26 mouse cellular contexts compared by ENCODE assay signal in genomic region chr4:124054240-124054760, GRCm38 (mm10).
DNase-seq lines count a peak whose midpoint lies in the region; ATAC-seq and TF ChIP-seq lines count a peak whose summit lies in the region.
"Had no signal": no experiment of that assay in that cellular context is flagged by ENCODE, and none has a peak within 500 bp of the region (broad histone marks: within the 10 kb centered on the region; RNA-seq: fewer than 3 reads in every experiment).

No protein-coding gene starts in this region.

- H3K4me2 ChIP-seq in liver, embryonic 12.5 days = peak overlapping the region; percentile 47
- no peak overlapping the region for H3K4me2 ChIP-seq in liver, postnatal 0 days (ENCODE audit: low read depth, low read length)
- H3K4me2 ChIP-seq in forebrain, embryonic 12.5 days = no peak overlapping the region
- H3K4me2 ChIP-seq: heart, embryonic 13.5 days; hindbrain, embryonic 14.5 days had no signal

- H3K27me3 ChIP-seq in liver, embryonic 12.5 days (replicated peaks) = no peaks in the 10 kb centered on the region
- H3K27me3 ChIP-seq in liver, postnatal 0 days (ENCODE audit: insufficient read depth, low read length) = no peaks in the 10 kb centered on the region
- H3K27me3 ChIP-seq in forebrain, embryonic 12.5 days = no peaks in the 10 kb centered on the region
- H3K27me3 ChIP-seq: heart, embryonic 13.5 days had no signal

- no peaks in the 10 kb centered on the region for H3K9me3 ChIP-seq in liver, embryonic 12.5 days (replicated peaks)
- no peaks in the 10 kb centered on the region for H3K9me3 ChIP-seq in liver, postnatal 0 days (ENCODE audit: low read length)
- H3K9me3 ChIP-seq in forebrain, embryonic 12.5 days = no peaks in the 10 kb centered on the region
- H3K9me3 ChIP-seq: heart, embryonic 10.5 days; heart, embryonic 13.5 days had no signal

- H3K4me1 ChIP-seq in liver, embryonic 12.5 days = peaks cover 39% of the 10 kb centered on the region
- no peaks in the 10 kb centered on the region for H3K4me1 ChIP-seq in liver, postnatal 0 days (ENCODE audit: insufficient read depth)
- H3K4me1 ChIP-seq in forebrain, embryonic 12.5 days = 0 out of 2 replicates have a peak, but pooled peaks cover under 1% of the 10 kb centered on the region
- H3K4me1 ChIP-seq: forebrain, embryonic 10.5 days; heart, embryonic 10.5 days; heart, embryonic 13.5 days had no signal

- no peak for TF ChIP-seq CTCF in liver, postnatal 0 days (IDR thresholded peaks at IDR 0.05; ENCODE audit: low read depth)

- no peaks in the 10 kb centered on the region for H3K36me3 ChIP-seq in liver, embryonic 12.5 days
- no peaks in the 10 kb centered on the region for H3K36me3 ChIP-seq in liver, postnatal 0 days (replicated peaks; ENCODE audit: insufficient read depth, low read length)
- H3K36me3 ChIP-seq in forebrain, embryonic 12.5 days (replicated peaks) = no peaks in the 10 kb centered on the region
- H3K36me3 ChIP-seq: forebrain, embryonic 10.5 days; heart, embryonic 10.5 days; heart, embryonic 13.5 days had no signal

- TF ChIP-seq EP300 in liver, postnatal 0 days (IDR thresholded peaks at IDR 0.05; ENCODE audit: low read depth) = no peak

- no peak overlapping the region for H3K4me3 ChIP-seq in liver, embryonic 12.5 days
- no peak overlapping the region for H3K4me3 ChIP-seq in liver, postnatal 0 days (ENCODE audit: low read depth, low read length)
- H3K4me3 ChIP-seq in forebrain, embryonic 12.5 days (replicated peaks) = no peak overlapping the region
- H3K4me3 ChIP-seq: forebrain, embryonic 10.5 days; gastrocnemius, adult 2 months; heart, adult 2 months; heart, embryonic 10.5 days; heart, embryonic 13.5 days had no signal

- no peak overlapping the region for H3K9ac ChIP-seq in liver, embryonic 12.5 days
- H3K9ac ChIP-seq in liver, postnatal 0 days (replicated peaks) = no peak overlapping the region
- no peak overlapping the region for H3K9ac ChIP-seq in forebrain, embryonic 12.5 days
- H3K9ac ChIP-seq: forebrain, postnatal 0 days; heart, embryonic 13.5 days; hindbrain, embryonic 14.5 days had no signal

- no peak for ATAC-seq in liver, embryonic 12.5 days
- no peak for ATAC-seq in liver, postnatal 0 days
- ATAC-seq in forebrain, embryonic 12.5 days (ENCODE audit: low FRiP score) = no peak
- ATAC-seq: forebrain, embryonic 14.5 days; forebrain, postnatal 0 days; hindbrain, postnatal 0 days; inflammation-experienced regulatory T-cells, adult 6 months; intestine, embryonic 16.5 days had no signal

- peak overlapping the region; percentile 73 for H3K27ac ChIP-seq in liver, embryonic 12.5 days
- H3K27ac ChIP-seq in liver, postnatal 0 days (ENCODE audit: low read depth) = no peak overlapping the region
- no peak overlapping the region for H3K27ac ChIP-seq in forebrain, embryonic 12.5 days
- H3K27ac ChIP-seq: forebrain, embryonic 10.5 days; gastrocnemius, adult 2 months; heart, adult 2 months; heart, embryonic 10.5 days; heart, embryonic 13.5 days; hindbrain, embryonic 14.5 days; hindbrain, postnatal 0 days had no signal

- 65% methylated on average over 1 of the region's 1 CpGs for WGBS in liver, embryonic 12.5 days (ENCODE audit: insufficient replicate concordance)
- WGBS in liver, postnatal 0 days (ENCODE audit: insufficient replicate concordance) = 45% methylated on average over 1 of the region's 1 CpGs
- WGBS in forebrain, embryonic 12.5 days = 93% methylated on average over 1 of the region's 1 CpGs

- no peak for DNase-seq in liver, postnatal 0 days
- DNase-seq in testis, postnatal 14 days (ENCODE audit: low spot score) = peak; percentile 21
- no peak for DNase-seq in testis, postnatal 10 days (ENCODE audit: low spot score)
- peak; percentile 90 for DNase-seq in ZHBTc4 (ENCODE audit: low read depth, low spot score)
- DNase-seq: adrenal gland, adult 2 months; adrenal gland, postnatal 14 days; B cell, adult 2 months; cerebellum, adult 11 months; cerebellum, adult 2 months; cerebellum, postnatal 14 days; forebrain, postnatal 0 days; gastrocnemius, adult 2 months; gastrocnemius, postnatal 14 days; heart, adult 2 months; heart, postnatal 14 days; heart, postnatal 4 days had no signal

Comparison
In these comparisons a context has a peak if more than half of its experiments do, and no peak if none do; other contexts are left out.
1. DNase-seq: peak in testis, postnatal 14 days (single experiment) and ZHBTc4 (single experiment); none in liver, postnatal 0 days (single experiment) and testis, postnatal 10 days (single experiment).